Mouse (Mus musculus) bone marrow, adult 2 months (tissue): ENCODE results near the gene Txndc15. TPM values are rescaled to one million over a fixed set of nuclear protein-coding genes. Genes with fewer than 3 reads are reported as not detected.
A peak's percentile ranks its signal among the peaks of the same experiment; 100 is the strongest.

Experiments used
- H3K27ac ChIP-seq: fragments of 200-500 bp; 2 replicates; pipeline ENCODE4 v1.5.1; 2012; ENCODE audit warnings: low read depth, mild to moderate bottlenecking, control low read depth, inconsistent platforms, low read length; ENCODE audit not compliant: control insufficient read depth, poor library complexity, insufficient read depth
- H3K4me1 ChIP-seq: fragments of 200-500 bp; 2 replicates; pipeline ENCODE4 v1.6.1; 2011; ENCODE audit warnings: low read length; ENCODE audit not compliant: control insufficient read depth, insufficient read depth
- H3K4me3 ChIP-seq: fragments of 200-500 bp; replicated peaks from 2 replicates; pipeline ENCODE3; 2011; ENCODE audit warnings: mild to moderate bottlenecking, low read depth, low read length, control low read depth; ENCODE audit not compliant: control insufficient read depth
- CTCF ChIP-seq: fragments of 200-500 bp; IDR thresholded peaks from 2 replicates; pipeline ENCODE4 v1.5.1; 2011; ENCODE audit warnings: low read length, control low read depth; ENCODE audit not compliant: control insufficient read depth, insufficient read depth
- POLR2A ChIP-seq: fragments of 200-500 bp; IDR thresholded peaks from 2 replicates; pipeline ENCODE4 v1.6.1; 2011; ENCODE audit warnings: low read depth, mild to moderate bottlenecking, control low read depth, low read length, borderline replicate concordance; ENCODE audit not compliant: control insufficient read depth
- WGBS: fragments of 180-500 bp; shearing (Covaris S2); methylation state at CpG from one replicate; pipeline ENCODE4 v1.1.7; 2018; 5-methylcytosine and 5-hydroxymethylcytosine counted together
- polyA plus RNA-seq: library from polyadenylated mRNA; stranded (reverse); fragments of >200 nt; gene quantifications from 2 replicates; pipeline ENCODE4 v1.2.4, GENCODE M21; 2011; ENCODE audit warnings: low replicate concordance; ENCODE audit not compliant: missing spikeins, insufficient read depth, insufficient read length

The Txndc15 gene
- polyA plus RNA-seq, 1 experiment: 12.3 TPM

DNA sequence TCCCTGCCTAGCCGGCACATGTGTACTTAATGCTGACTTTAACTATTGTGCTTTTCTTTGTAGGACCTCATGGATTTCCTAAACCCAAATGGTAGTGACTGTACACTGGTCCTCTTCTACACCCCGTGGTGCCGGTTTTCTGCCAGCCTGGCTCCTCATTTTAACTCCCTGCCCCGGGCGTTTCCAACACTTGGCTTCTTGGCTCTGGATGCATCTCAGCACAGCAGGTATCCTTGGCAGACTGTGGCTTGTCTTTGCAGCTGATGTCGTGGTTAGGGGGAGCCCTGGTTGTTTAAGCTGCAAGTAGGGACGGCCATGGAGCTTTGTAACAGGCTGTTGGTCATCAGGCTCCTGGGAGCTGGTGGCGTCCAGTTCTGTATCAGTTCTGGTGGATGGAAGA lies 7.1 kb downstream of the Txndc15 start:
- TF ChIP-seq POLR2A (no peak), CTCF (no peak)
- no peaks in the 10 kb centered on the region; the same call in none of the 2 replicates for H3K4me1 ChIP-seq
- 83% methylated on average over 8 of the region's 8 CpGs for WGBS
- H3K27ac ChIP-seq: no peak overlapping the region
- H3K4me3 ChIP-seq: no peak overlapping the region

GRCm38 (mm10) chr13:55721995-55722394 lies 7.5 kb downstream of the Txndc15 start:
- Histone ChIP-seq H3K4me3 (no peak overlapping the region), H3K27ac (no peak overlapping the region), H3K4me1 (no peaks in the 10 kb centered on the region; the same call in none of the 2 replicates)
- WGBS: 83% methylated on average over 2 of the region's 2 CpGs
- TF ChIP-seq CTCF (no peak), POLR2A (no peak)

- H3K4me1 ChIP-seq: no peaks in the 10 kb centered on the region; the same call in 1 of the 2 replicates
- TF ChIP-seq POLR2A (no peak), CTCF (no peak)
- H3K27ac ChIP-seq: peak overlapping the region; percentile 92
- 4% methylated on average over 4 of the region's 4 CpGs for WGBS
- peak overlapping the region; percentile 77 for H3K4me3 ChIP-seq
Observed at GRCm38 (mm10) chr13:55726598-55727119, 12.2 kb downstream of the Txndc15 start.

DNA sequence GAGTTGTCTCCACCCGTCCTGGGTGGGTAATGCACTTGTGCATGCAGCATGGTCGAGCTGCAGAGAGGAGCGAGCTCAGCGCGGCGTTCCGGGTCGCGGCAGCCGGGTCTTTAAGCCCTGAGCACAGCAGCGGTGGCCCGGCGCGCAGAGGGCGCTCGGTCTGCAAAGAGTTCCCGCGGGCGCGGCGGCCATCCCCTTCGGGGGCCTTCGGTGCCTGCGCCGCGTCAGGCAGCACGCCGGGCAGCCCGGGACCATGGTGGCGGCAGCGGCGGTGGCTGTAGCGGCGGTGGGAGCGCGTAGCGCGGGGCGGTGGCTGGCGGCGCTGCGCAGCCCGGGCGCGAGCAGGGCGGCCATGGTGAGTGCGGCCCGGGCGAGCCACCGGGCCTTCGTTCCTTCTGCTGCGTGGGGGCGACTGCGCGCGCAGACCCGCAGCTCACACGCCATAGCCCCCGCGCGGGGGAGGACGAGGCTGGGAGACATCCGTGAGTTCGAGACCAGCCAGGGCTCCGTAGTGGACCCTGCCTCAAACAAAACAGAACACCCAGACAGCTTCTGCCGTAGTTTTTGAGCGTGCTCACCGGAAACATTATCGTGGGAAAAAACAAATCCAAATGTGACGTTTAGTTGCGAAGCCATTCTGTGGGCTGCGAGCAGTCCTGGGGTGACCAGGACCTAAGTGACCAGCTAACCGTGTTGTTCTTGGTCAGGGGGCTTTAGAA lies 12.8 kb downstream of the Txndc15 start, which contains the start of gene Pcbd2:
TSS of gene Pcbd2 (plus strand) at position 249 of the 719 bp plus-strand sequence.
- peak within 1 kb of the TSS; percentile 77 for H3K4me3 ChIP-seq
- under 1% methylated on average over 65 of the region's 73 CpGs for WGBS
- peak; percentile 70; the same call in 1 of the 2 replicates for TF ChIP-seq POLR2A
- no peak for TF ChIP-seq CTCF
- no peaks in the 10 kb centered on the region; the same call in 1 of the 2 replicates for H3K4me1 ChIP-seq
- H3K27ac ChIP-seq: peak within 1 kb of the TSS; percentile 92

GRCm38 (mm10) chr13:55727839-55728238 lies 13.4 kb downstream of the Txndc15 start:
- H3K27ac ChIP-seq: peak overlapping the region; percentile 92
- peak overlapping the region; percentile 77 for H3K4me3 ChIP-seq
- TF ChIP-seq CTCF (0 out of 2 replicates have a peak, but pooled peaks have one; percentile 28), POLR2A (peak; percentile 57; the same call in 1 of the 2 replicates)
- whole genome bisulfite sequencing: under 1% methylated on average over 19 of the region's 19 CpGs
- no peaks in the 10 kb centered on the region; the same call in 1 of the 2 replicates for H3K4me1 ChIP-seq

DNA sequence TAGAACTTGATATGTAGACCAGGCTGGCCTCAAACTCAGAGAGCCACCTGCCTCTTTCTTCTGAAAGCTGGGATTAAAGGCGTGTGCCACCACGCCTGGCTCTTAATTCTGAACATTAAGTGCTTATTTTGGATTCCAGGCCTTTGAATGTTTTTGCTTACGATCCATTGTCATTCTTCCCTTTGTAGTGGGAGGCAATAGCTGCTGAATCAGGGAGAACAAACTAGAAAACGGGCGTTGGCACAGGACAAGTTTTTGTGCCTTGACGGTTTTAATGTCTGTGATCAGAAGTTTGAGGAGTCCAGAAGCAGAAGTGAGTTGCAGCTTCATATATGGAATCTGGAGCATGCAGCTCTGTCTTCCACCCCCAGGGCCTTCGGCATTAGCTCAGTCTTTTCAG lies 16.3 kb downstream of the Txndc15 start:
- whole genome bisulfite sequencing: 92% methylated on average over 7 of the region's 7 CpGs
- H3K4me1 ChIP-seq: no peaks in the 10 kb centered on the region; the same call in 1 of the 2 replicates
- TF ChIP-seq CTCF (no peak), POLR2A (no peak)
- H3K4me3 ChIP-seq: no peak overlapping the region
- H3K27ac ChIP-seq: no peak overlapping the region

GRCm38 (mm10) chr13:55732121-55732520 lies 17.7 kb downstream of the Txndc15 start:
- TF ChIP-seq CTCF (no peak), POLR2A (no peak)
- Histone ChIP-seq H3K27ac (no peak overlapping the region), H3K4me3 (no peak overlapping the region), H3K4me1 (no peaks in the 10 kb centered on the region)
- 59% methylated on average over 2 of the region's 2 CpGs for WGBS

DNA sequence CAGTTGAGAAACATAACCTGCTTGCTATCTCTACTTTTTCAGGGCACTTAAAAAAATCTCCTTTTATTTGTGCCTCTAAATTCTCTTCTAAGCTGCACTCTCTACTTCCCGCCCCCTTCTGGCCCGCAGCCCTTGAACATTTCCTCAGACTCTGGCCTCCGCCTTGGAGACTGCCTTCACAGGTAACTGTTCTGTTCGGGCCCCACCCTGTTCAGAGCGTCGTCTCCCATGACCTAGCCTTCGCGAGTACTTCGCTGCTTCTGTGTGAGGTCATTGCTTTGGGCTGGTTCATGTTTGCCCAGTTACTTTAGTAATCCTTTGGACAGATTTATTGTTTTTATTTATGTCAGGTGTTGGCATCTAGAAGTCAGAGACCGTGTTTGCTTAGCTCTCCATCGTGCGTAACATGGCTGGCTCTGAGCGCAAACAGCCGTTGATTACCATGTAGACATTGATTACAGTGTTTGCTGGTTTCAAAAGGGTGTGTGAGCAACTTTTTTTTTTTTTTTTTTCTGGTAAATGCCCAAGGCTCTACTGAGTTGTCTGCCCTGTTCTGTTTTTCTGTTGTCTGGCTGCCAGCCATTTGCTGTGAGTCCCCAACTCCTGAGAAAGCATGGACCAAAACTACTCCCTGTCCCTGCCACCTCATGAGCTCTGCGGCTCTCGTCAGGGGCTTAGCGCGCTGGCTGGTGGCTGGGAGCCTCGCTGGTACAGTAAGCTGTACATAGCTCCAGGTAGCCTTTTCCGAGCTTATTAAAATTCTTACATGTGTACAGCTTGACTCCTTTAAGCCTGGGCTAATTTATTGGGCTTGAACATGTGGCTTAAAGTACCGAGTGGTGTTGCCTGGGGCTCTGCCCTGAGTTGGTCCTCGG lies 19.4 kb downstream of the Txndc15 start:
- WGBS: 91% methylated on average over 22 of the region's 22 CpGs
- Histone ChIP-seq H3K27ac (no peak overlapping the region; the same call in 1 of the 2 replicates), H3K4me1 (no peaks in the 10 kb centered on the region), H3K4me3 (no peak overlapping the region)
- TF ChIP-seq POLR2A: no peak
